Mouse (Mus musculus) heart, postnatal 0 days (tissue): ENCODE data around the gene Slc9a9.

ENCODE experiments used
- CTCF ChIP-seq: IDR thresholded peaks from 2 replicates; pipeline ENCODE4 v1.5.1; 2016; ENCODE audit warnings: antibody characterized with exemption, control low read depth, low read depth
- EP300 ChIP-seq: IDR thresholded peaks from 2 replicates; pipeline ENCODE4 v1.6.1; 2016; ENCODE audit warnings: antibody characterized with exemption, low read depth

DNA sequence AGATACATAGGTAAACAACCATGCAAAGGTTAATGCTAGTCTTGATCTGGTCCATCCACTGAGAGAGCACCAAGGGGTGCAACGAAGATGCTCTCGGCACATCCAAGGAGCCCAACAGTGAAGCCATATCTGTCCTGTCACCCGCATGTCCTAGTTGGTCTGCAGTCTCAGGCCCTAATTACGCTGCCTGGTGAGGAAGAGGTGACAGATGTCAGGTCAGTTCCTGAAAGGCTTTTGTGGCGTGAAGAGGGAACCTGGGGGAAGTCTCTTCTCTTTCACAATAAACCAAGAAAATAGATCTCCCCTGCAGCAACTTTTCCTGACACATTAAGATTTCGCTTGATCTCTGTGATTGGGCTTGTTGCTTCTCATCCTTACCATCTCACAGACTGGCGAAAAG lies 277.5 kb downstream of the Slc9a9 start:
- TF ChIP-seq EP300, result no peak
- TF ChIP-seq CTCF, result no peak
